Mouse (Mus musculus): ENCODE measurements around the gene Zkscan14.

GRCm38 (mm10) chr5:145211340-145211739, 9.7 kb upstream of the Zkscan14 start:
- TF ChIP-seq CTCF (IDR thresholded peaks at IDR 0.05; ENCODE audit: low read depth, low read length) (no peak), POLR2A (IDR thresholded peaks at IDR 0.05; ENCODE audit: borderline replicate concordance, low read depth, low read length) (no peak)

Data from bone marrow macrophage, adult 2 months (primary cell).